Mouse (Mus musculus) olfactory bulb, adult 2 months (tissue): ENCODE measurements around the gene Gls2. TPM values are rescaled to one million over a fixed set of nuclear protein-coding genes. Genes with fewer than 3 reads are reported as not detected.
A peak's percentile ranks its signal among the peaks of the same experiment; 100 is the strongest.

ENCODE experiments used
- H3K27ac ChIP-seq: fragments of 200-500 bp; 2 replicates; pipeline ENCODE4 v1.5.1; 2012; ENCODE audit warnings: low read depth, low read length; ENCODE audit not compliant: insufficient read depth
- H3K4me1 ChIP-seq: fragments of 200-500 bp; 2 replicates; pipeline ENCODE4 v1.6.1; 2012; ENCODE audit warnings: low read length; ENCODE audit not compliant: control insufficient read depth, insufficient read depth
- H3K4me3 ChIP-seq: fragments of 200-500 bp; 2 replicates; pipeline ENCODE4 v1.5.1; 2012; ENCODE audit warnings: mild to moderate bottlenecking, low read depth, low read length, moderate library complexity; ENCODE audit not compliant: insufficient read depth
- CTCF ChIP-seq: fragments of 200-500 bp; IDR thresholded peaks from 2 replicates; pipeline ENCODE4 v1.5.1; 2012; ENCODE audit warnings: low read depth, mild to moderate bottlenecking, low read length, moderate library complexity; ENCODE audit not compliant: insufficient read depth
- POLR2A ChIP-seq: fragments of 200-500 bp; IDR thresholded peaks from 2 replicates; pipeline ENCODE4 v1.6.1; 2012; ENCODE audit warnings: mild to moderate bottlenecking, low read depth, low read length, moderate library complexity; ENCODE audit not compliant: insufficient read depth
- WGBS: fragments of 180-500 bp; shearing (Covaris S2); methylation state at CpG from one replicate; pipeline ENCODE4 v1.1.7; 2018; 5-methylcytosine and 5-hydroxymethylcytosine counted together
- polyA plus RNA-seq: library from polyadenylated mRNA; stranded (reverse); fragments of >200 nt; gene quantifications from 2 replicates; pipeline ENCODE4 v1.2.4, GENCODE M21; 2012; ENCODE audit warnings: low replicate concordance; ENCODE audit not compliant: missing spikeins, insufficient read depth, insufficient read length

Gene Gls2
- polyA plus RNA-seq, 1 experiment, result not detected

DNA sequence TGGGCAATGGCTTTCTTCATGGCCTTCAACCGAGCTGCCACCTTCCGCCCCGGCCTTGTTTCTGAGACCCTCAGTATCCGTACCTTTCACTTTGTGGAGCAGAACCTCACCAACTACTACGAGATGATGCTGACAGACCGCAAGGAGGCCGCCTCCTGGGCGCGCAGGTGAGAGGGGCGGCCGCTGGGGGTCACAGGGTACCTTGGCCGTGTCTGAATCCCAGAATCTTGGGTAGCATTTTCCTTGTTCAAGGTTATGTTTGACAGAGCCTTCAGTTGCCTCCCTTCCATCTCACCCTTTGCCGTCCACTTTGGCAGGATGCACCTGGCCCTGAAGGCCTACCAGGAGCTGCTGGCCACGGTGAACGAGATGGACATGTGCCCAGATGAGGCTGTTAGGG is 49.9 kb downstream of the Gls2 start:
- 95% methylated on average over 15 of the region's 15 CpGs for WGBS
- Histone ChIP-seq H3K4me1 (peaks cover 9% of the 10 kb centered on the region), H3K4me3 (no peak overlapping the region), H3K27ac (no peak overlapping the region)
- TF ChIP-seq CTCF (no peak), POLR2A (no peak)

DNA sequence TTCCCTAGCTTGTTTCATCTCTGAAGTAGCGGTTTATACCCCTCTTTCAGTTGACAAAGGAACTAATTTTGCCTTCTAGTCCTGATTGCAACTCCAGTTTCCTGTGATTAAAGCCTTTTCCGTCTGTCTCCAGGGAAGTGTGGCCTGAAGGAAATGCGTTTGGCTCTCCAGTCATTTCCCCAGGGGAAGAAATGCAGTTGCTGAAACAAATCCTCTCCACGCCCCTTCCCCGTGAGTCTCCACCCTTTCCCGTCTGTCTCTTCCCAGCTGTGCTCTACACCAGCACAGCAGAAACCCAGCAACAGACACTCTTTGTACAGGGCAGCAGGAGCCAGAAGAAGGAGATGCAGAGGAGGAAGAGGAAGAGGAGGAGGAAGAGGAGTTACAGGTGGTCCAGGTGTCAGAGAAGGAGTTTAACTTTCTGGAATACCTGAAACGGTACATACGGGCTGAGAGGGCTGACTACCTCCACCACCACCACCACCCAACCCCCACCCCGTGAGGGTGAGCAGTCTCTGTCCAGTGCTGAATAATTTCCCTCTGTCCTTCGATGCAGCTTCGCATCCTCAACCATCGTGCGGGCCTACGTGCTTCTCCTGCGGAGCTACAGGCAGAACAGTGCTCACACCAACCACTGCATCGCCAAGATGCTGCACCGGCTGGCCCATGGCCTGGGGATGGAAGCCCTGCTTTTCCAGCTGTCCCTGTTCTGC is 52.9 kb downstream of the Gls2 start:
- Histone ChIP-seq H3K4me3 (peak overlapping the region; percentile 7; the same call in 1 of the 2 replicates), H3K4me1 (peaks cover 9% of the 10 kb centered on the region), H3K27ac (peak overlapping the region; percentile 6; the same call in 1 of the 2 replicates)
- 70% methylated on average over 17 of the region's 17 CpGs for WGBS
- no peak for TF ChIP-seq POLR2A
- TF ChIP-seq CTCF, result no peak

DNA sequence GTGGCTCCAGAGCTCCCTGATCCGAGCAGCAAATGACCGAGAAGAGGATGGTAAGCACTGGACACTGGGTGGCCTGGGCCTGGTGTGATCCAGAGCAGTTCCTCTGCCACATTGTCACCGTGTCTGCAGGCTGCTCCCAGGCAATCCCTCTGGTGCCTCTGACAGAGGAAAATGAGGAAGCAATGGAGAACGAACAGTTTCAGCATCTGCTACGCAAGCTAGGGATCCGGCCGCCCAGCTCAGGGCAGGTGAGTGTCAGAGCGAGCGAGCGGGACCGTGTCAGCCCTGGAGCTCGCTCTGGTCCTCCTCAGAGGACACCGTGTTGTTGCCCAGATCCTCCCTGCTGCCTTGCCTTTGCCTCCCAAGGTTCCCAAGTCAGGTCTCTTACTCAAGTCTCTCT is 56.3 kb downstream of the Gls2 start:
- peaks cover 9% of the 10 kb centered on the region for H3K4me1 ChIP-seq
- H3K27ac ChIP-seq, result no peak overlapping the region
- no peak for TF ChIP-seq POLR2A
- TF ChIP-seq CTCF, result no peak
- WGBS, result 96% methylated on average over 13 of the region's 13 CpGs
- no peak overlapping the region for H3K4me3 ChIP-seq

DNA sequence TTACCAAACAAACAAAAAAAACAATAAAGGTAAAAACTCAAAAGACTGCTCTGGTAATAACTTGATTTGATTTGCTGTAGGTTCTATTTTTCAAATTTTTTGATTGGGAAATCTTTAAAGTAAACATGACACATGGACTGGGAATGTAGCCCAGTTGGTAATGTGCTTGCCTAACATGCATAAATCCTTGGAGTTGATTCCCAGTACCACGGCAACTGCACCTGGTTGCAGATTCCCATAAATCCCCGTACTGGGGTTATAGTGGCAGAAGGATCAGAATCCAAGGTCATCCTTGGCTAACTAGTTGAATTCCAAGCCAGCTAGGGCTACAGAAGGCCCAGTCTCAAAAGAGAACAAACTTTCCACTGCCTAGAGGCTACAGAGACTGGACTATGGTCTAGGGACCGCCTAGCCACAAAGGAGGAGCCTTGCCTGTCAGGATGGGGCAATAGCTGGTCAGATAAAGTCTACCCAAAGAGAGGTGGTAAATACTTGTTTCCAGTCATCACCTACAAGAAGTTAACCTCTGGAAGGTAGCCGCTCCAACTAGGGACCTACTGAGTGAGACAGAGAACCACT is 59.5 kb downstream of the Gls2 start, which contains the start of gene Apon:
Apon (plus strand) TSS at position 420 of the 579 bp plus-strand sequence.
- 86% methylated on average over 4 of the region's 4 CpGs for WGBS
- H3K4me3 ChIP-seq, result no peak within 1 kb of the TSS
- no peaks in the 10 kb centered on the region for H3K4me1 ChIP-seq
- no peak within 1 kb of the TSS for H3K27ac ChIP-seq
- TF ChIP-seq POLR2A, result no peak
- no peak for TF ChIP-seq CTCF

DNA sequence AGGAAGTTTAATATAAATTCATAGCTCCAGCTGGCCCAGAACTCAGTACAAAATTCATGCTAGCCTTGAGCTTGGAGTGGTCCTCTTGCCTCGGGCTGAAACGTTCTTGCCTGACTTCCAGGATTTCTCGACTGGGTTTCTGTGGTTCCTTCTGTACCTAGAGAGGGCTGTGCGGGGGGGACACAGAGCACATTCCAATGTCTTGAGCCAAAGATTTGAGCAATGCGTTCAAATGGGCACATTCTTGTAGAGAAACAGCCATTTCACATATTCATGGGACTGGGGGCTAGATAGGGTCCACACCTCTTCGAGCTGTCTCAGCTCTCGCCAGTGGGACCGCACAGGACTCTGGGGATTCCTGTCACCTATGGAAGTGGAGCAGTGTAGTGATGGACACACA is 61.7 kb downstream of the Gls2 start:
- no peak overlapping the region for H3K4me3 ChIP-seq
- WGBS, result 91% methylated on average over 8 of the region's 8 CpGs
- H3K4me1 ChIP-seq, result no peaks in the 10 kb centered on the region
- H3K27ac ChIP-seq, result no peak overlapping the region
- no peak for TF ChIP-seq POLR2A
- no peak for TF ChIP-seq CTCF

DNA sequence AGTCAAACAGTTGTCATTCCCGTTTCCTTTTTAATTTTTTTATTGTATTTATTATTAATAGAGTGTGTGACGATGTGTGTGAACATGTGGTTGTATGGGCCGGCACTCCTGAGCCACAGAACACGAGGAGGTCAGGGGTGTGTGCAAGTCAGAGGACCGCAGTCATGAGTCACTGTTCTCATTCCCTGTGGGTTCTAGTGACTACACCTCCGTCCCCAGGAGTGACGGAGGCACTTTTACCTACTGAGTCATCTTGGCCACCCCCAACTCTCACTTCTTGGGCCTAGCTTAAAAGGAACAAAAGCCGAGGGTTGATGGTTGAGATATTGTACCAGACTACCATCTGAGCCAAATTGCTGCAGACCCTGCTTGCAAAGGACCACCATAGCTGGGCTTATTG is 62.1 kb downstream of the Gls2 start:
- TF ChIP-seq CTCF (no peak), POLR2A (no peak)
- Histone ChIP-seq H3K4me1 (no peaks in the 10 kb centered on the region), H3K4me3 (no peak overlapping the region), H3K27ac (no peak overlapping the region)
- 77% methylated on average over 8 of the region's 8 CpGs for WGBS

DNA sequence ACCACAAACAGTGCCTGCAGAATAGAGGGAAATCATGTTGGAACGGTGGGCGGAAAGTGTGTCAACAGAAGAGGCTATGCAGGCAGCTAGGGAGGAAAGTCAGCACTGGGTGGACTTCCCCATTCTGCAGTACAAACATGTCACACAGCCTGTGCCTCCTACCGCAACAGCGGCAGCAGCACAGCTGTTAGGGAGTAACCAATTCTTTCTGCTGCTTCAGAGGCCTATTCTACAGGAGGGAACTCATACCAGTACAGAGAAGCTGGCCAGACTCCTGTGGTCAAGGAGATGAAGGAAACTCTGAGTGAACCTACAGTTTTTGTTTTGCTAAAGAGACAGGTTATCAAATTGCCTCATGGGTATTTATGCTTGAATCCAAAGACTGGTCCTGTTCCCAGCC is 64.7 kb downstream of the Gls2 start:
- Histone ChIP-seq H3K4me3 (no peak overlapping the region), H3K27ac (no peak overlapping the region), H3K4me1 (no peaks in the 10 kb centered on the region)
- TF ChIP-seq CTCF (no peak), POLR2A (no peak)
- 47% methylated on average over 4 of the region's 4 CpGs for WGBS

Other genes with a start within 250 kb of the Gls2 start
- gene Hsd17b6, start 186.8 kb upstream of the Gls2 start, polyA plus RNA-seq, result not detected in 2 replicates
- gene Prim1, start 179.3 kb upstream of the Gls2 start, polyA plus RNA-seq, result not detected in 2 replicates
- not detected in 2 replicates for gene Naca, start 158.9 kb upstream of the Gls2 start, polyA plus RNA-seq
- gene Ptges3, start 135.5 kb upstream of the Gls2 start, polyA plus RNA-seq, result not detected in 2 replicates
- 323 and 1,263 TPM in 2 replicates for gene Atp5b, start 111.2 kb upstream of the Gls2 start, polyA plus RNA-seq
- 53.8 and 199 TPM in 2 replicates for gene Baz2a, start 102.9 kb upstream of the Gls2 start, polyA plus RNA-seq
- gene Rbms2, start 14.2 kb upstream of the Gls2 start, polyA plus RNA-seq, result not detected in 2 replicates
- gene Spryd4, start 17.4 kb downstream of the Gls2 start, polyA plus RNA-seq, result not detected in 2 replicates
- not detected in 2 replicates for gene Mip, start 31.4 kb downstream of the Gls2 start, polyA plus RNA-seq
- not detected in 2 replicates for gene Timeless, start 37.6 kb downstream of the Gls2 start, polyA plus RNA-seq
- not detected in 2 replicates for gene Apon, start 59.6 kb downstream of the Gls2 start, polyA plus RNA-seq
- gene Apof, start 74.2 kb downstream of the Gls2 start, polyA plus RNA-seq, result not detected in 2 replicates
- not detected in 2 replicates for gene Stat2, start 76.1 kb downstream of the Gls2 start, polyA plus RNA-seq
- gene Il23a, start 104.3 kb downstream of the Gls2 start, polyA plus RNA-seq, result not detected in 2 replicates
- not detected in 2 replicates for gene Pan2, start 108.9 kb downstream of the Gls2 start, polyA plus RNA-seq
- not detected in 2 replicates for gene Cnpy2, start 128.0 kb downstream of the Gls2 start, polyA plus RNA-seq
- gene Cs, start 143.3 kb downstream of the Gls2 start, polyA plus RNA-seq, result 262 TPM in 1 of 2 replicates, not detected in the other
- gene Coq10a, start 174.5 kb downstream of the Gls2 start, polyA plus RNA-seq, result not detected in 2 replicates
- gene Ankrd52, start 182.7 kb downstream of the Gls2 start, polyA plus RNA-seq, result not detected in 2 replicates
- gene Slc39a5, start 206.8 kb downstream of the Gls2 start, polyA plus RNA-seq, result not detected in 2 replicates
- gene Nabp2, start 217.0 kb downstream of the Gls2 start, polyA plus RNA-seq, result not detected in 2 replicates
- gene Rnf41, start 217.2 kb downstream of the Gls2 start, polyA plus RNA-seq, result 155 TPM in 1 of 2 replicates, not detected in the other